Mouse (Mus musculus) midbrain, embryonic 13.5 days (tissue): ENCODE data around the gene Tbc1d22a. TPM values are rescaled to one million over a fixed set of nuclear protein-coding genes. Genes with fewer than 3 reads are reported as not detected.
A peak's percentile ranks its signal among the peaks of the same experiment; 100 is the strongest.

ENCODE experiments used
- ATAC-seq: fragments of 200-750 bp; cut with Nextera tagmentation; 2 replicates; pipeline ENCODE4 v1.8.0; 2017; ENCODE audit warnings: mild to moderate bottlenecking, moderate TSS enrichment, moderate library complexity
- H3K27ac ChIP-seq: fragments of 300-500 bp; sonication (generic); 2 replicates; pipeline ENCODE4 v1.5.1; 2015; ENCODE audit warnings: inconsistent platforms, mild to moderate bottlenecking, moderate library complexity
- H3K27me3 ChIP-seq: fragments of 300-500 bp; sonication (generic); 2 replicates; pipeline ENCODE4 v1.6.1; 2015; ENCODE audit warnings: mild to moderate bottlenecking, inconsistent platforms
- H3K36me3 ChIP-seq: fragments of 300-500 bp; sonication (generic); 2 replicates; pipeline ENCODE4 v1.6.1; 2015; ENCODE audit warnings: mild to moderate bottlenecking, inconsistent platforms
- H3K4me1 ChIP-seq: fragments of 300-500 bp; sonication (generic); replicated peaks from 2 replicates; pipeline ENCODE4 v1.6.1; 2015; ENCODE audit warnings: inconsistent platforms
- H3K4me2 ChIP-seq: fragments of 300-500 bp; sonication (generic); replicated peaks from 2 replicates; pipeline ENCODE4 v1.6.1; 2015; ENCODE audit warnings: moderate library complexity, mild to moderate bottlenecking, inconsistent platforms
- H3K4me3 ChIP-seq: fragments of 300-500 bp; sonication (generic); replicated peaks from 2 replicates; pipeline ENCODE4 v1.5.1; 2015; ENCODE audit warnings: mild to moderate bottlenecking, inconsistent platforms
- H3K9ac ChIP-seq: fragments of 300-500 bp; sonication (generic); replicated peaks from 2 replicates; pipeline ENCODE4 v1.6.1; 2015; ENCODE audit warnings: mild to moderate bottlenecking, inconsistent platforms
- H3K9me3 ChIP-seq: fragments of 300-500 bp; sonication (generic); 2 replicates; pipeline ENCODE4 v1.6.1; 2016; ENCODE audit warnings: mild to moderate bottlenecking, inconsistent platforms
- WGBS: fragments of 180-500 bp; shearing (Covaris S2); methylation state at CpG from one replicate; pipeline ENCODE4 v1.1.7; 2015; 5-methylcytosine and 5-hydroxymethylcytosine counted together
- polyA plus RNA-seq: library from polyadenylated mRNA; unstranded; fragments of >200 nt; fragmentation: Nextera tagmentation; extraction: Ambion mirVana; gene quantifications from 2 replicates; pipeline ENCODE4 v1.2.1, GENCODE M21; 2015

The Tbc1d22a gene
- polyA plus RNA-seq, 1 experiment from 2014 or later, result 13.4 TPM

DNA sequence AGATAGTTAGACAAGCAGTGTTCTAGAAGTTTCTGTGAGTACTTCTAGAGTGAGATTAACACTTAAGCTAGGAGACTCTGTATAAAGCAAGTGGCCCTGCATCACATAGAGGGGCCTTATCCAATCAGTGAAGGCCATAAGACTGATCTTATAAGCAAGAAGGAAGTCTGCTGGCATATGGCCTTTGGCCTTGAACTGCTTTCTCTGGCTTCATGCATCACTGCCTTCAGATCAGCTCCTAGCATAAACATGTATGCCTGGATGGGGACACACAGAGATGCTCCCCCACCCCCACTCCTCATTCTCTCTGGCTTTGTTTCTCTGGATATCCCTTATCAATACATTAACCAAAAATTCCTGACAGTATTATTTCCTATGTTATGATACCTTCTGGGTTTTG is 218.5 kb downstream of the Tbc1d22a start:
- Histone ChIP-seq H3K4me3 (no peak overlapping the region), H3K27ac (peak overlapping the region; percentile 63; the same call in 1 of the 2 replicates), H3K9ac (no peak overlapping the region), H3K27me3 (no peaks in the 10 kb centered on the region), H3K4me2 (no peak overlapping the region), H3K36me3 (no peaks in the 10 kb centered on the region), H3K4me1 (peaks cover 38% of the 10 kb centered on the region), H3K9me3 (no peaks in the 10 kb centered on the region)
- ATAC-seq, result no peak

DNA sequence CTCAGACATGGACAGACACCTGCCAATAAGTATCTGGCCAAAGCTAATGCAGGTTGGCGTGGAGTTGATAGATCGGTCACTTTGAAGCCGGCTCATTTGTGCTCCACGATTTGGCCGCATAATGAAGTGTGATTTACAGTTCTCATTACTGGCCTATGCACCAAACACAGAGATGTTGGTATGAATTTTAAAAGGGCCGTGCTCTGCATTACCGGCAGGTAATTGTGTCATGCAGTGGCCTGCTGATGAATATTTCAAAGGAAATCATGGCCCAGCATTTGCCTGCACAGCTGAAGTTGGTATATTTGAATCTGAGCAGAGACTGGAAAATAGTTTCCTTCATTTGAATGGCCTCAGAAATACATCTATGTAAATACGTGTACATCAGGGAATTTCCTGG is 219.1 kb downstream of the Tbc1d22a start:
- Histone ChIP-seq H3K36me3 (no peaks in the 10 kb centered on the region), H3K4me2 (no peak overlapping the region), H3K4me1 (peaks cover 35% of the 10 kb centered on the region), H3K27me3 (no peaks in the 10 kb centered on the region), H3K9me3 (no peaks in the 10 kb centered on the region), H3K27ac (peak overlapping the region; percentile 63), H3K9ac (no peak overlapping the region), H3K4me3 (no peak overlapping the region)
- no peak for ATAC-seq
- 59% methylated on average over 8 of the region's 8 CpGs for WGBS

DNA sequence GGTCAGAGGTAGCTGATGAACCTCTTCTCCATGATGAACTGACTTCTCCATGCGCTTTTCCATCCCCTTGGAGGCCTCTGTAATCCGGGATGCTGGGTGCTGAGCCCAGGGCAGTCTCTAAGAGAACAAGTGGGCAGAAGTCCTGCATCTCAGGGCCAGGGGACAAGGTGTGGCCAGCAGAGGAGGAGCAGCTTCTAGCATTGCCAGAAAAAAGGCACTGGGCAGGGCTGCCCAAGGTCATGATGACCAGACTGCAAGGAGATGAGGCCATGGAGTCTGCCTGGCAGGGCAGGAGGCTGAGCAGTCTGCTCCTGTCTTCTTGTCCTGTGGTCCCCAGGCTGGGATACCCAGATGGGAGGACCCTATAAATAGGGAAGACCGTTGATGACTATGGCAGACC is 220.0 kb downstream of the Tbc1d22a start:
- H3K27ac ChIP-seq, result peak overlapping the region; percentile 67
- H3K9ac ChIP-seq, result no peak overlapping the region
- H3K9me3 ChIP-seq, result no peaks in the 10 kb centered on the region
- no peaks in the 10 kb centered on the region for H3K27me3 ChIP-seq
- no peak overlapping the region for H3K4me2 ChIP-seq
- no peaks in the 10 kb centered on the region for H3K36me3 ChIP-seq
- ATAC-seq, result no peak
- H3K4me3 ChIP-seq, result no peak overlapping the region
- 87% methylated on average over 3 of the region's 3 CpGs for WGBS
- peaks cover 32% of the 10 kb centered on the region for H3K4me1 ChIP-seq

DNA sequence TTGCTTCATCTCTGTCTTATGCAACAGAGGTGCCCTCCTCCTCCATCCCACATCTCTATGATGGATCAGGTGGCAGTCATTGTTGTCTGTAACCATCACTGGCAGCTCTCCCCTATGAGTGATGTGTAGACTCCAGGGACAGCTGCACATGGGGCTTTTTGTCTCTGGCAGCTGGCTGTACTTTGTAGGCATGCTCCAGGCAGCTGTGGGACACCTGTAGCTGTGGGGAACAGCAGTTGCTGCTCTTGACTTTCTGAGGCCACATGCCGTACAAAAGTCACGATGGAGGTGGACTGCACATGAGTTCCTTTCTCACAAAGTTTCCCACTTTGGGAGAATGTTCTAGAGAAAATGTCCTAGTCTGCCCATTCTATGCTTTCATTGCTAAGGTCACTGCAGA is 223.1 kb downstream of the Tbc1d22a start:
- Histone ChIP-seq H3K27ac (no peak overlapping the region), H3K27me3 (no peaks in the 10 kb centered on the region), H3K4me1 (peaks cover 17% of the 10 kb centered on the region), H3K4me2 (no peak overlapping the region), H3K9ac (no peak overlapping the region), H3K4me3 (no peak overlapping the region), H3K36me3 (no peaks in the 10 kb centered on the region), H3K9me3 (no peaks in the 10 kb centered on the region)
- WGBS, result 97% methylated on average over 2 of the region's 2 CpGs
- ATAC-seq, result no peak

DNA sequence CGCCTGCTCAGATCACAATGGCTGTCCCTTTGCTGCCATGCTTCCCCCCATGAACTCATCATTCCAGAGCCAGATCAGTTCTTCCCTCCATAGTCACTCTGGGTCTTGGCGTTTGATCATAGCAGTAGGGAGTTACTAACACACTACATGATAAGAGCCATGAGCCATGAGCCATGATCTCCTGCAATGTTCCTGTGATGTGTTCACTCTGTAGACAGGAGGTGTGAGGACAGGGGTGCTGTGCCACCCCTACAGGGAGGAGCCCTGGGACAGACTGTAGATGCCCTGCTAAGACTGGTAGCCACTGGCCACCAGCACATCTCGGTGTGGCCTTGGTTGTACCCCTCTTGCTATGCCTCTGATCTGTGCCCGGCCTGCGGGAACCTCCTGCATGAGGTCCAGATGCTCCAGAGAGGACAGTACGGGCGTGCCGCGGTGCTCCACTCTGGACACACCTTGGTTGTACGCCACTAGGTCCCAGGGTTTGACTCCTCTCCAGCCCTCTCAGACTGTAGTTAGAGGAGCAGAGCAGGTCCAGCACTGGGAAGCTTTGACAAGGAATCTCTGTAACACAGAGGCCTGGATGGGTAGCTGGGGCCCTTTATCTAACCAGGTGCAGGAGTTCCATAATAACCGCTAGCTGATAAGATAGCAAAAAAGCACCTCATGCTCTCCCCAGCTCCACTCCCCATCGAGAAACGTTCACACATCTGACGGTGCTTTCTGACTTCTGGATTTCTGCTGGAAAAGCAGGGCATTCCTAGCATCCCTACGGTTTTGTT is 224.9 kb downstream of the Tbc1d22a start:
- Histone ChIP-seq H3K4me1 (peaks cover 2% of the 10 kb centered on the region), H3K27me3 (no peaks in the 10 kb centered on the region), H3K36me3 (no peaks in the 10 kb centered on the region), H3K4me3 (no peak overlapping the region), H3K4me2 (no peak overlapping the region), H3K27ac (no peak overlapping the region), H3K9me3 (no peaks in the 10 kb centered on the region), H3K9ac (no peak overlapping the region)
- ATAC-seq, result no peak
- WGBS, result 95% methylated on average over 15 of the region's 15 CpGs

GRCm38 (mm10) chr15:86444271-86444670 is 230.0 kb downstream of the Tbc1d22a start:
- Histone ChIP-seq H3K4me3 (no peak overlapping the region), H3K4me1 (no peaks in the 10 kb centered on the region), H3K27ac (no peak overlapping the region), H3K9ac (no peak overlapping the region), H3K4me2 (no peak overlapping the region), H3K27me3 (no peaks in the 10 kb centered on the region), H3K36me3 (no peaks in the 10 kb centered on the region), H3K9me3 (no peaks in the 10 kb centered on the region)
- 89% methylated on average over 2 of the region's 2 CpGs for WGBS
- no peak for ATAC-seq

DNA sequence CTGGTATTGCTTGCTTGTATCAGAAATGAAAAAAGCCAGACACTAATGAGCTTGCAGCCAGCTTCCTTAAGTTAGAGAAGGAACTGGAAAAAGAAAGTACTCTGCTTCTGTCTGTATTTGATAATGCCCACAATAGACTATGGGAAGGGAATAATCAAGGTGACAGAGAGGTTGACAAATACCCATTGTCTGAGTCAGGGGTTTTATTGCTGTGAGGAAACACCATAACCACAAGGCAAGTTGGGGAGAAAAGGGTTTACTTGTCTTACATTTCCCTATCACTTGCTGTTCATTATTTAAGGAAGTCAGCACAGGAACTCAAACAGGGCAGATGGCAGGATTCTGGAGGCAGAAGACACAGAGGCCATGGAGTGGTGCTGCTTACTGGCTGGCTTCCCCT is 231.8 kb downstream of the Tbc1d22a start:
- H3K27me3 ChIP-seq, result no peaks in the 10 kb centered on the region
- no peaks in the 10 kb centered on the region for H3K4me1 ChIP-seq
- no peak overlapping the region for H3K4me3 ChIP-seq
- H3K36me3 ChIP-seq, result 0 out of 2 replicates have a peak, but pooled peaks cover 5% of the 10 kb centered on the region
- no peak overlapping the region for H3K9ac ChIP-seq
- no peak overlapping the region for H3K27ac ChIP-seq
- H3K9me3 ChIP-seq, result no peaks in the 10 kb centered on the region
- no peak for ATAC-seq
- H3K4me2 ChIP-seq, result no peak overlapping the region

- 87% methylated on average over 7 of the region's 7 CpGs for WGBS
- H3K4me1 ChIP-seq, result no peaks in the 10 kb centered on the region
- 0 out of 2 replicates have a peak, but pooled peaks cover 5% of the 10 kb centered on the region for H3K36me3 ChIP-seq
- ATAC-seq, result no peak
- no peaks in the 10 kb centered on the region for H3K9me3 ChIP-seq
- H3K4me2 ChIP-seq, result no peak overlapping the region
- no peak overlapping the region for H3K27ac ChIP-seq
- H3K27me3 ChIP-seq, result no peaks in the 10 kb centered on the region
- no peak overlapping the region for H3K4me3 ChIP-seq
- H3K9ac ChIP-seq, result no peak overlapping the region
Measured at GRCm38 (mm10) chr15:86447251-86447650, 233.0 kb downstream of the Tbc1d22a start.

- Histone ChIP-seq H3K4me2 (no peak overlapping the region), H3K4me1 (no peaks in the 10 kb centered on the region), H3K9ac (no peak overlapping the region), H3K36me3 (0 out of 2 replicates have a peak, but pooled peaks cover 5% of the 10 kb centered on the region), H3K9me3 (no peaks in the 10 kb centered on the region), H3K4me3 (no peak overlapping the region), H3K27me3 (no peaks in the 10 kb centered on the region), H3K27ac (no peak overlapping the region)
- no peak for ATAC-seq
- WGBS, result 86% methylated on average over 5 of the region's 5 CpGs
Measured at GRCm38 (mm10) chr15:86449236-86449635, 235.0 kb downstream of the Tbc1d22a start.

GRCm38 (mm10) chr15:86449794-86450193 is 235.5 kb downstream of the Tbc1d22a start:
- Histone ChIP-seq H3K4me3 (no peak overlapping the region), H3K9ac (no peak overlapping the region), H3K9me3 (no peaks in the 10 kb centered on the region), H3K27ac (no peak overlapping the region), H3K4me1 (no peaks in the 10 kb centered on the region), H3K4me2 (no peak overlapping the region), H3K36me3 (0 out of 2 replicates have a peak, but pooled peaks cover 5% of the 10 kb centered on the region), H3K27me3 (no peaks in the 10 kb centered on the region)
- 98% methylated on average over 2 of the region's 2 CpGs for WGBS
- no peak for ATAC-seq

DNA sequence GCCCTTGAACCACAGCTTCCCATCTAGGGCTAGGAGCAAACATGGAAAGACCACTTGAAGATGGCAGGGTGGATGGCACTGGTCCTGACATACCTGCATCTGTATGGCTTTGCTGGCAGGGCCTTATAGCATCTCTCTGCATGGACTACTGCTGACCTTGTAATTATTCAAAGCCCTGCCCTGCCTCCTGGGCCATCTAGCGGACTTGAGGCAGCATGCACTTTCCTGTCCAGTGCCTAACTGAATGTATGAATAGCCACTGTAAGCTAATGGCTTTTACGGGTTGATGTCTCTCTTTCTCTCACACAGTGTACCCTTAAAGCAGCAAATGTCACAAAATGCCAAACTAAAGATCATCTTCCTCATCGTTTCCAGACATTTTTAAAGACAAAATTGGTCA is 245.2 kb downstream of the Tbc1d22a start:
- Histone ChIP-seq H3K27ac (no peak overlapping the region), H3K27me3 (no peaks in the 10 kb centered on the region), H3K4me1 (peaks cover 6% of the 10 kb centered on the region; the same call in 1 of the 2 replicates), H3K4me2 (no peak overlapping the region), H3K4me3 (no peak overlapping the region), H3K9me3 (no peaks in the 10 kb centered on the region), H3K36me3 (no peaks in the 10 kb centered on the region), H3K9ac (no peak overlapping the region)
- ATAC-seq, result 0 out of 2 replicates have a peak, but pooled peaks have one; percentile 30
- 70% methylated on average over 3 of the region's 3 CpGs for WGBS

DNA sequence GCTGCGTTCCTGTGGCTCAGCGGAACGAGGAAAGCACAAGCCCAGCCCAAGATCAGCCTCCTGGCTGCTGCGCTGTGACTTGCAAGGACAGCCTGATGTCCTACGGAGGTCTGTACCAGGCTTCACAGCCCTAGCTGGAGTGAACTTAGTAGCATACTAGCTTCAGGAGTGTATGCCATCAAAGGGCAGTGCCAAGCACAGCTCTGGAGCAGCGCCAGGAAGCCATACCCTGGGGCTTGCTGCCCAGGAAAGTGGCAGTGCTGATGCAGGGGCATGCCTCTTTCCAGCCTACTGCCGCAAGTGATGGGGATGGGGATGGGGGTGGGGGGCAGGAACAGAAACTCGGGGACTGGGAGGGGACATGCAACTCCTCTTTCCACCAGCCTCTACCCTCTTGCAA is 248.4 kb downstream of the Tbc1d22a start:
- H3K9me3 ChIP-seq, result no peaks in the 10 kb centered on the region
- no peak overlapping the region for H3K4me3 ChIP-seq
- no peak overlapping the region for H3K9ac ChIP-seq
- WGBS, result 75% methylated on average over 8 of the region's 8 CpGs
- H3K4me2 ChIP-seq, result no peak overlapping the region
- no peaks in the 10 kb centered on the region for H3K27me3 ChIP-seq
- no peaks in the 10 kb centered on the region for H3K36me3 ChIP-seq
- no peak for ATAC-seq
- peaks cover 6% of the 10 kb centered on the region; the same call in 1 of the 2 replicates for H3K4me1 ChIP-seq
- no peak overlapping the region for H3K27ac ChIP-seq

GRCm38 (mm10) chr15:86468082-86468481 is 253.8 kb downstream of the Tbc1d22a start:
- H3K27me3 ChIP-seq, result no peaks in the 10 kb centered on the region
- no peak for ATAC-seq
- no peak overlapping the region for H3K9ac ChIP-seq
- peaks cover 12% of the 10 kb centered on the region for H3K9me3 ChIP-seq
- no peaks in the 10 kb centered on the region for H3K36me3 ChIP-seq
- no peak overlapping the region for H3K4me2 ChIP-seq
- peaks cover 7% of the 10 kb centered on the region; the same call in 1 of the 2 replicates for H3K4me1 ChIP-seq
- H3K4me3 ChIP-seq, result no peak overlapping the region
- no peak overlapping the region for H3K27ac ChIP-seq
